Mouse (Mus musculus) cerebellum, adult (tissue): ENCODE data around the gene Slc38a4.

Experiments
- ATAC-seq: cut with Nextera tagmentation; 2 replicates; pipeline ENCODE4 v1.9.2; 2017; ENCODE audit warnings: mild to moderate bottlenecking, moderate library complexity, mixed read lengths; ENCODE audit not compliant: insufficient number of reproducible peaks, low FRiP score, low TSS enrichment

The Slc38a4 gene

DNA sequence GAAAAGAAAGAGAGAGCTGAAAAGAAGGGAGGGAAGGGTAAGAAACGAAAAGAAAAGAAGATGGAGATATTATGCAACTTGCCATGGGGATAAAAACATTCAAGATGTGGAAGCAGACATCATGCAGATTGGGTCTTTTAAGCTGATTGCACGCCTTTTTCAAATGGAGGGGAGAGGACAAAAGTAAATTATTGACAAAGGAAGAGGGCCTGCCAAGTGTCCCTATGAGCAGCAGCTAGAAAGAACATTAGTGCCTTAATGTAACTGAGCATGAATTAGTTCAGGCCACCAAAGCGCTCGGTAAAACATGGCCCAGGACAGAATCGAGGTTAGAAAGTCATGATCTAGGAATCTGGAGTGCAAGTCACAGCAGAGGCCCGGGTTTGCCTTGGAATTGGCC, 35.5 kb downstream of the Slc38a4 start:
- ATAC-seq, result no peak

DNA sequence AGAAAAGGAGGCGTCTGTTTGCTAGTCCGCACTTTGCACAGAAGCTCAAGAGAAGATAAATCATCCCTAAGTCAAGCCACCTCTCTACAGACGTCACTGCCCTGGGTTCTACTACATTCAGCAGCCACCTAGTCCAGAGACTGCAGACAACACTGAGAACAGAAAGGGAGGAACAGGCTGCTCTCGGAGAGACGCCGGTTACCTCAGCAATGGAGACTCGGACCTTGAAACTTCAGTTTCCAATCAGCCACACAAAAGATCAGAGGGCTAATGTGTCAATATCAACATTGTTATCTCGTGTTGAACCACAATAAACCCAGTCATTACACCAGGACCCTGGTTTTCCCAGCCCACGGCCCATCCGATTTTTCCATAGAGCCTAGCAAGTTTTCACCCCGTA, 36.4 kb downstream of the Slc38a4 start:
- no peak for ATAC-seq

DNA sequence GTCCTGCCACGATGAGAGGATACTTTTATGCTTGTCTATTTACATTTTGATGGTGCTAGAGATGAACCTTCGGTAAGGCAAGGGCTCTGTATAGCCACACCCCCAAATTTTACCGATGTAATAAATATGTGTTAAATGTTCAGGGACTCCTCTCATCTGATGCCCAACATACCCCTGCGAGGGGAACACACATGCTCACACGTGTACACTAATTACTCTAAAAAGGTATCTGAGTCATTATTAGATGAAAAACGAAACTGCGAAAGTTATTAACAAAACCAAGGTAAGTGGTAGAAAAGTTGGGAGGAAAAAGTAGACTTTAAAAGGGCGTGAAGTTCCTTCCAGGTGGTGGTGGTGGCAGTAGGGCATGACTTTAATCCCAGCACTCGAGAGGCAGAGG, 38.6 kb downstream of the Slc38a4 start:
- ATAC-seq, result no peak

DNA sequence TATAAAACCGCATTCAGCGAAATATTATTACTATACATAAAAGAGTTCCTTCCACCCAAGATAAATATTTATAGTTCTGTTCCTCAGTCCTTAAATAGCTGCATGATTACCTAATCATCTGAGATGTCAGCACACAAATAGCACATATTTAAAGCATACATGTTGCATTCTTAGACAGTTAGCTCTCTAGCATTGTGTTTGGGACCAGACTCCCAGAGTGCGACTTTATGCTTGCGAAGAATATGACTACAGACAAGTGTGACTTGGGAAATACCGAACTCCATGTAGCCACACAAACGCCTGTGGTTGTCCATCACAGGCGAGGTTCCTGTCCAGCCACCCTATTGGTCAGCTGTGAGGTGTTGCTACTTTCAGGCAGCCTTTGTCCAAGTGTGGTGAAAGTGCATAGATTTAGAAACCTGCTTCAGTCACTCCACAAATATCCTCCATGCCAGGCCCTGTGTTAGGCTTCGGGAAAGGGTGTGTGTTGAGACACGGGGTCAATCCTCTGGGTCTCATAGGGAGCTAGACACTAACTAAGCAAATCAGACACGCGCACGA, 40.6 kb downstream of the Slc38a4 start:
- no peak for ATAC-seq

DNA sequence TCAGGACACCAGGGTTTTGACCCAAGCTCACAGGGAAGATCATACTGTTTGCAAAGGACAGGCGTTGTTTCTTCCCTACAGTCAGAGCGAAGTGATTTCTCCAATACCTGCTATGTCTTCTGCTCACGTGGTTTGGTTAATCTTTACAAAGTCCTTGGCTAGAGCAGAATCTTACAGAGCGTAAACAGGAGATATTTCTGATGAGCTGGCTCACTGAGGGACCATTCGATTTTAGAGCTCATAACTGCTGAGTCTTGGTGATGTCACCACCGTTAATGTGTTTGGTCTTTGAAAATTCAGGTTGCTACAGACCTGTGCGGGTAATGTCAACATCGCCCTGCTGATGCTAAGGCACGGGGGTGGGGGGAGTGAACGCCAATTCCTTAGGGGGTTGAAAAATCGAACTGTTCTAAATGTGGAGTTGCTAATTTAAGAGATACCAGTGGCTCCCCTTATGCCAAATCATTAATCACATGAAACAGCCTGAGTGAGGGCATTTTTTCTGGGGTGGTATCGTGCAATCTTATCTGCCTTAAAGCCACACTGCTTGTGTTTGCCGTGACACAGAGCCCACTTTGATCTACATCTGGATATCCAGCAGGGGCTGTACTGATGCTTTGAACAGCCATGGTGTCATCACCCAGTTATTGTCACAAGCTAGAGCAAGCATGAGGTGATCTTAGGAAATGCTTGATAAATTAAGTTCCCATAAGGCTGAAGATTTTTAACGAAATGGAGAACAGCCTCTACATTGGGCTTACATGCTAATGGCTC, 44.0 kb downstream of the Slc38a4 start:
- ATAC-seq, result no peak

DNA sequence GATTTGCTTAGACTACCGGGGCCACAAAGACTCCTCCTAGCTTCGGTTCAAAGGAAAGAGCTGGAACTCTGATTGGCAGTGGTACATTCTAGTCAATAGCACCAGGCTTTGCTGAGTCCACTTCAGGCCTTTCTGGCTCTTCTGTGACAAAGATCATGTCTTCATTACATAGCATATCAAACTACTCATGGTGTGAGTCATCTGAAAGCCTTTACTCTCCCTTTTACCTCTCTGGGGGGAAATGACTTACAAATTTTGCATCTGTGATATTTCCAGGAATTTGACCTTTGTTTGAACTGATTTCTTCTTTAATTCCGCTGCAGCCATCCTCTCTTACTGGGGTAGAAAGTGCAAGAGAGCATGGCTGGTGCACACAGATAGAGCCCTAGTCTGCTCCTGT, 46.5 kb downstream of the Slc38a4 start:
- no peak for ATAC-seq

DNA sequence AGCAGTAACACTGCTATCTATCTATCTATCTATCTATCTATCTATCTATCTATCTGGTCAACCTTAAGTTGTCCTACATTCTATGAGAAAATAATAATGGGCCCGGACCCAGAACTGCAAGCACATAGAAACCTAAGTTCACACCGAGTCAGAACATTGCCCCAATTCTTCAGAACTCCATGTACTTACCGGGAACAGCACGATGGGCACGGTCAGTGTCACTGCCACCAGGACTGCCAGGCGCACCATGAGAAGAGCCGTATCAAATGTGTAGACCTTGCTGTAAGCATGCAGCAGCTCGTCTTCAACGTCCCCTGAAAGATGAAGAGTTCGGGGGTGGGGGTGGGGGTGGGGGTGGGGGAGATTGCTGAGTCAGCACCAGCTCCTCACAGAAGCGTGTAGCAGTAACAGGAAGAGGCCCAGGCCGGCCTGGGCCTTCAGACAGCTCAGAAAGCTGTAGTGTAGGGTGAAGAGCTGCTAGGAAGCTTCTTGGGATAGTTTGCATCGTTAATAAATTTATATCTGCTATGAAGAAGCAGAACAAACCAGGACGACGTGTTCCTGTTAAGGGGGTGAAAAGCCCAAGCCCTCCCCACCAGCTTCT, 50.0 kb downstream of the Slc38a4 start:
- no peak for ATAC-seq

DNA sequence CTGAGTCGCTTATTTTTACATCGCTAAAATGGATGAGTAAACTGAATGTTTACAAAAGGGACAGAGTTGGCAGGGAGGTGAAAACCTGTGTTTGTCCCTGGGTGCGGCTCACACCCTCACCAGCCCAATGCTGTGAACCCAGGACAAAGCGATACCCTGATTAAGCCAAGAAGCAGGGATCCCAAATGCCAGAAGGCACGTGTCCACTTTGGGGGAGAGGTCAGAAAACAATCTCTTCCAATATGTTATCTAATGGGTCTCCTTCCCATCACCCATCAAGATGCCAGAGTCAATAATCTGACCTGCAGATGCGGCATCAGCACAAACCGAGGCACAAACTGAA, 51.3 kb downstream of the Slc38a4 start:
- no peak for ATAC-seq

DNA sequence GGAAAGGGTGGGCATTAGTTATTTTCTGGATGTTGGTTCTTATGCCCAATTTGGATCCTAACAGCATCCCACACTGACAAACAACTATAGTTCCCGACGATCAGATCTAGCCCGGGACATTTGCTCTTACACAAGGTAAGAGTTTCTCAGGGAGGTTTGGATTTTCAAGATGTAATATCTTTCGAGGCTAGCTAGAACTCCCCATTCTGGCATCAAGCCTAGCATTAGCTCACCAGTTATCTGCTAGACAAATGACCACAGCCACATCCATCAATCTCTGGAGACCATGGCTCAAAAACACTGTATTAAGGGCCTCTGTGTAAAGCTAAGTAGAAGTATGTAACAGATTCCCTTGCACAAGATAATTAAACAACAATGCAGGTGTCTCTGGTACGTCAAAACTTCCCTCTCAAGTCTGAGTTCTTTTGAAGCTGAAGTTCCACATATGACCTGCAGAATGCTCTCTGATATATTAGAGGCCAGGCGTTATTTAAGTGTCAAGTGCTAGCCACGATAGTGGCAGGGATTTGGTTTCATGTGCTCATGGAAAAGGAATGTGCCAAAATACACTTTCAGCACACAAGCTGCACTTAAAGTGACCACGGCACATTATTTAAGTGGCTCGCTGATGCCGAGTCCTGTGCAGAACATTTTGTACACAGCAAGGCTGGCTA, 51.8 kb downstream of the Slc38a4 start:
- no peak for ATAC-seq

DNA sequence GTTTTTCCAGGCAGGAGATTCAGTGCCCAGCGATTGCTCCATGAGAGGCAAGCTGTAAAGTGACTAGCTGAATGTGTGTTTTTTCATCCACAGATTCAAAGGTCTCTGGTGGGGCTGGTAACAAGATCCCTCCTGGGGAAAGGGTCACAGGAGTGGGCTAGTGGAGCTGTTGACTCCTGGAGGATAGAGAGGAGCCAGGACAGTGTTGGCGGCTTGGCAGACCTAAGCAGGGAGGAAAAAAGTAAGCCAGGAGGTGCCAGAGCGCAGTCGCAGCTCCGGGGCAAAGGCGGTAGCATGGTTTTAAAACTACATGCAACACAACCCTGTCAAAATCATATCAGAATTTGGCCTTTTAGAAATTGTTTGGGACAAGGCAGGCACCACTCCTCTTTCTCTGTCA, 52.6 kb downstream of the Slc38a4 start:
- no peak for ATAC-seq

DNA sequence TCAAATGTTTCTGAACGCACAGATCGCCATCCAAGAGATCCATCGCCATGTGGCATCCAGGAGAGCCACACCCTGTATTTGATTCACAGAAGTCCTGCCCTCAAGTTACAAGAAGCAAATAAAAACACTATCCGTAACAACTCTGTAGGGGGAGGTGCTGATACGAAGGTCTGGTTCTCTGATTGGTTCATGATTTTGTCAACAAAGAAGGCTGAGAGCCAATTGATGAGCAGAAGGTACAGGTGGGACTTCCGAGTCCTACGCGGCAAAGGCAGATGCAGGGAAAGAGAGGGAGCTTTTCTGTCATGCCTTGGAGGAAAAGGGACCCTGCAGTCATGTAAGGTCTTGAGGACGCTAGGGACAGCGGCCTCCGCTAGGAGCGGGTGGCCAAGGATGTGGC, 53.0 kb downstream of the Slc38a4 start:
- no peak for ATAC-seq

DNA sequence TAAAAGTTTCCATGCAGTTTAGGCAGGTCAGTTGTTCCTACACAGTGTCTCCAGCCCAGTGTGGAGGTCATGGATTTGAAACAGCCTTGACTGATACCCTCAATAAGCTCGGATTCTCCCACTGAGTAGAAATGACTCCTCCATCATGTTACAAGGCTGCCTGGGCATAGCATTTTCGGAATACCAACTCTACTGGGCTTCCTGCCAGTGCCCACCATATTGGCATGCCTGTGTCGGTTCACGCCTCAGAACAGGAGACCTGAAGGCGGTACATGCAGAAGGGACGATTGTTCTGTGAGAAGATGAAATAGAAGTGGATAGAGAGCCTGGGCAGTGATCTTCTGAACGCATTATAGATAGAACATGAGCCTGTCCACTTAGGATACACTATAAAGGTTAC, 53.9 kb downstream of the Slc38a4 start:
- ATAC-seq, result no peak

DNA sequence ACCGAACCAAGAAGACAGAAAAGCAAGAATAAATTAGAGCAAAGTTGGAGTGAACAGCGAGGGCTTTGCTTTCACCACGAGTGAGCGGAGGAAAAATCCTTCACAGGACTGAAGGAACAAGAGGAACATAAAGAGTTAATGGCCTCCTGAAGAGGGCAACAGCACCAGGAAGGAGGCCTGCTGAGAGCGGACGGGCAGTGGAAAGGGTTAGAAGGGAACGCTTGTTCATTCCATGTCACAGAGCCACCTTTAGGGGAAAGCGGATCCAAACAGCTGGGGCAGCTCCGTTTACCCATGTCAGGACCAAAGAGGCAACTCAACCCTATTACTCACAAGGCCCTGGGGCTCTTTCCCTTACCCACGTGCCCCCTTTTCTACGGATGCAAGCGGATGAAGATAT, 54.3 kb downstream of the Slc38a4 start:
- ATAC-seq, result no peak

DNA sequence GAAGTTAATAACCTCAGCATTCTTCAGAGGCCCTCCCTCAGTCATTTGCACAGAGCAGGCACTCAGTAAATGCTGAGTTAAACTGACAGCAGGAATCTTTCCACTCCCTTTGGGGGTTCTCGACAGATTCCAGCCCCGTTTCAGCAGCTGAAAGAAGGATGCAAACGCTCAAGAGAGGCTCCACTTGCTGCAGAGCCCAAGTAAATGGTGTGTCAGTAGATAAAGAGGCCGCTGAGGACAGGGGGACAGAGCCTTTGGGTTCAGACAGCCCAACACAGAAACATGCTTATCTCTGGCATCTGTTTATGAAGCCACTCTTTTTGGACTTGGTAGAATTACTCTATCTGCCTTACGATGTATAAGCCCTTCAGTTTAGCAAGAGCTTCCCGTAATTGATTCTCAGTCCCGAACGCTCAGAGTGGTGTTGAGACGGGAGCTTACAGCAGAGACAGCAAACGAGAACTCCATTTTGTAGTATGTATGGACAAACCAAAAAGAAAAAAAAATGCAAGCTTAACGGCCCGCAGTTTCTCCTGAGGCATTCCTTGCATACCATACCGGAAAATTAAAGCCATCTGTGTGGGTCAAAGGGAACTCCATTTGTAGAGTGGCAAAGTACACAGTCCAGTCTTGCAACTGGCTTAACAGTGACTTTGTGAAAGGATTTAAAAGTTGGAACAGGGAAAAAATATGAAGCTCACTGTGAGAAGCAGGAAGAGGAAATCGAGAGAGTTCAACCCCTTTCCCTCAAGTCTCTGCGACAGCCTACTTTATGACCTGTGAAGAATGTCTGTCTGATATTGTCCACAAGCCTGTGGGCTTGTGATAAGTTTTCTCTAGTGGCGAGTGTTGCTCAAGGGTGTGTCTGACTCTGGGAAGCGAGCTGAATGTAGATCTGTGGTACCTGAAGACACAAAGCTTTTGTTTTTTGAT, 55.2 kb downstream of the Slc38a4 start:
- no peak for ATAC-seq

DNA sequence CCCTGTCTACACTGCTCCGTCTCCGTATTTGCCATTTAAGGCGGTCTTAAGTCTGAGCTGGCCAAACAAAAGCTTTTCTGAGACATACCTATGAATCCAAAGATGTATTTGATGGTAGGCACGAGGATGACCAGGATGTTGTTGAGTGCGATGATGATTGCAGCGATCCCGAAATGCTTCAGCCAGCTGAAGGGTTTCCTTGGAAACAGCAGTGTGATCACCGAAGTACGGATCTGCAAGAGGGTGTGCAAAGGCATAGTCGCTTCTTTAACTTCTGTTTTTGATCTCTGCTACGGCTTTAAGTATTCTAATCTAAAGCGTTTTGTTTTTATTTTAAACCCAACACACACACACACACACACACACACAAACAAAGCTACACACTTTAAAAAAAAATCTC, 56.4 kb downstream of the Slc38a4 start:
- ATAC-seq, result no peak

DNA sequence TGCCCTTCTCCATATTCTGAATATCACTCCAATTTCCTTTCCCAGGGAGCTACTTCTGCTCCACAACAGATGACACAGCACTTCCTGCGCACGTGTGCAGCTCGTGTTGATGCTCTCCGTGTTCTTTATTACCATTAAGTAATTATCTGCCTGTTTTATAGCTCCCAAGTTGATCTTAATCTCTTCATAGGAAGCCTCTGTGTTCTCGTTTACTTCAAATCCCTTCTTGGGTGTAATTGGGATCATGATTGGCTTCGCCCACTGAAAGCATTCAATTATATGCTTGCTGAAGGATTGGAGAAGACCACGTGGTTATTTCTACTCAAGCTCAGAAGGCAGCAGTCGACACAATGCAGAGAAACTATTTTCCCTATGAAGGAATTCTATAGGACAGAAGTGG, 70.1 kb downstream of the Slc38a4 start:
- no peak for ATAC-seq

DNA sequence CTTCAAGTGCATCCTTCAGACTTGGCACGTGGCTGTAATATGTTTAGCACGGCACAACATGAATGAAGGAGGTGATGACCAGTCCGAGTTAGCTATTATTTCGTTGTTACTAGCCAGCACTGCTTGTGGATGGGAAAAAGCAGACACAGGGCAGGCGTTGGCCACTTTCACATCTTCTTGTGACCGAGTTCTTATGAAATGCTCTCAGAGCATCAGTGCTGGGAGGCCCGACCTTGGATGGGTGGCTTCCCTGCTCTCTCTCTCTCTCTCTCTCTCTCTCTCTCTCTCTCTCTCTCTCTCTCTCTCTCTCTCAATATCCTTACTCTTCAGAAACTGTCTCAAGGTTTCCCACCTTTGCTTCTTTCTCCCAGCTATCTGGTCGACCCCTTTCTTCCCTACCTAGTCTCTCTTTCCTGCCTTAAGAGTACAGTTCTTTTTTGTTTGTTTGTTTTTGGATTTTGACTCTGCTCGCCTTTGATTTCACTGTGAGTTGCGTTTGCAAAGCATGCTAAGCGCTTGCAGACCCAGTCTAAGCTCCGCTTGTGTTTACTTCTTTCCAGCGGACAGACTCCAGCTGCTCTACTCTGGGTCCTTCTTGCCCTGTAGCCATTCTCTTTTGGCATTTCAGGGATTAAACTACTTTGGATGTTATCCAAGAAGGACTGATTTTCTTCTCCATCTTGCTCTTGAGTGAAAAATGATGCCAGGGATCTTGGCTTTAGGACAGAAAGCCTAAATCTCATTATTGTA, 72.0 kb downstream of the Slc38a4 start:
- no peak for ATAC-seq

DNA sequence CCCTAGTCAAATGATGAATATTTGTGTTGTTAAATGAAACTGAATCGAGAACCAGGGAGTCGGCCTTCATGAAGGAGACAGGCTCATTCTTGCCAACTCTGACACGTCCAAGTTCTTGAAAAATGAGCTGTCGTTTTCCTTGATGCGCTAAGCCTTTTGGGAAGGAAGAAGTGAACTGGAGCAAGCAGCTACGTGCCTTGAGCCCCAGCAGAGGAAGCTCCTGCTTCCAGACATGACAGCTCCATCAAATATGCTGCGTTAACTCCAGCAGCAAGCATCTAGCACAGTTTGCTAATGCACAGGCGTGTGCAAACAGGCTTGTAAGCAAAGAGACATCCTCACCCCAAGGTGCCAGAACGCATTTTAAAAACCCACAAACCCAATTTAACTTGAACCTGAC, 80.6 kb downstream of the Slc38a4 start:
- ATAC-seq, result no peak

DNA sequence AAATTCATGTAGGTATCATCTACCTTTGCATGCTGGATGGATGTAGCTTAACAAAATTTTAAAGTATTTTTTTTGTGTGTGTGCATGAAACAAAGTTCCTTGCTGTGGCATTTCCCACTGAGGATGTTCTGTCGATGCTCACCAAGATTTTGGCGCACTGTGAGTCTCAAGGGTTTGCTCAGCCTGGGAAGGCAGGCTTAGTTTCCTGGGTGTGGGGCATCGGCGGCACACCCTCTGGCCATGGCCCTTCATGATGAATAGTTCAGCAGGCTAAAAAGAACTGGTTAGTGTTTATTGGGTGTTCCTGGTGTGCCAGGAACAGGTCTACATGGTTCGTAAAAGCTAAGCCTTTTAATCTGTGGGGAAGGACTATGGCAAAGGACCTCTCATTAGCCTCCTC, 81.6 kb downstream of the Slc38a4 start:
- ATAC-seq, result no peak

DNA sequence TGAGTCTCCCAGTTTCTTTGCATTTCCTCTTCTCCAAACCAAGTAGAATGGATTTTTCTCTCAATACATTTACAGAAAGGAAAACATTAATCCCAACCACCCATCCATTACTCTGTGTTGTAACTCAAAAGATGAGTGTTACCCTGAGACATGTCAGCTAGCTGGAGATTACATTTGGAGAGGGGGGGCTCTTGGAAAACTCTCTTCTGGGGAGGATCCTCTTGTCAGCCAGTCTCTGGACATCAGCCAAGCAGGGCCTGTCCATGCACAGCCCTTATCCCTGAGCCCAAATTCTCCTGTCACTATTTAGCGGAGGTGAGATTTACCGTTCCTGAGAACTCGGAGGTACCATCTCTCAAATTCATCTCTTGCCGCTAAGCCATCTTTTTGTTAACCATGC, 82.4 kb downstream of the Slc38a4 start:
- ATAC-seq, result no peak
